Mouse (Mus musculus) natural killer cell, adult 2 months (primary cell): Measurements from ENCODE around the gene Tesk2.

Experiments
- DNase-seq, 2 experiments: peaks; one replicate each; pipeline ENCODE4 v3.0.0; 2022; ENCODE audit warnings: low spot score in 2 of 2

Gene Tesk2

DNA sequence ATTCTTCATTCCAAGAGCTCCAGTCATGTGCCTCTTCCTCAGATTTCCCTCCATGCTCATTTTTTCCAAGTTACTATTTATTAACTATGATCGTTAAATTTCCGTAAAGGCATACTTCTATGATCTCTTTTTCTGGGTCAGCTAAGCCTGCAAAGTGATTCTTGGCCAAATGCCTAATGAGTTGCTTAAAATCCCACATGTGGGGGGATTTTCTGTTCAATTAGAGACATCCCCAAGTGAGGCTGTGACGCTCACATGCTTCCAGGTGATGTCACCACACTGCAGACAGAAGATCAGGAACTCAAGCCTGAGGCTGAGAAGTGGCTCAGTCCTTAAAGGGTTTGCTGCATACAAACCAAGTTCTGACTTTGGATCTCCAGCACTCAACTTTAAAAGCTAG lies 129.2 kb downstream of the Tesk2 start:
- DNase-seq, result no peak

DNA sequence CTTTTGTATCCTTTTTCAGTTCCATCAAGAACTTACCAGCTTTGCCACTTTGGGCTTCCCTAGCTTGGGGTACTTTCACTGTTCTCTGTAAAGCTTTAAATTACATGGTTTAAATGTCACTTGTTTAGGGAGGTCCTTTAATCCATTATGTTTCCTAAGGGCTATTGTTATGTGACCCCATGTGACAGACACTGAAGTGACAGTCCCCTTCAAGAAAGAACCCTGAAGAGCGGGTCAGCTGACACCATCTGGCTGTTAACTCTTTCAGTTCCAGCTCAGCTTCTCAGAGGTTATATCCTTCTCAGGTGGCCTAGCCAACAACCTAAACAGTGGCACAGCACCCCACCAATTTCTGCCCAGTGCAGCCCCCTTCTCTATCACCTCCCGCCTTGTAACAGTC lies 133.5 kb downstream of the Tesk2 start:
- no peak for DNase-seq
